Mouse (Mus musculus): ENCODE results near the gene Gpn1. TPM values are rescaled to one million over a fixed set of nuclear protein-coding genes. Genes with fewer than 3 reads are reported as not detected.

The Gpn1 gene
- polyA plus RNA-seq, 1 experiment from 2014 or later, result 83.9 TPM

DNA sequence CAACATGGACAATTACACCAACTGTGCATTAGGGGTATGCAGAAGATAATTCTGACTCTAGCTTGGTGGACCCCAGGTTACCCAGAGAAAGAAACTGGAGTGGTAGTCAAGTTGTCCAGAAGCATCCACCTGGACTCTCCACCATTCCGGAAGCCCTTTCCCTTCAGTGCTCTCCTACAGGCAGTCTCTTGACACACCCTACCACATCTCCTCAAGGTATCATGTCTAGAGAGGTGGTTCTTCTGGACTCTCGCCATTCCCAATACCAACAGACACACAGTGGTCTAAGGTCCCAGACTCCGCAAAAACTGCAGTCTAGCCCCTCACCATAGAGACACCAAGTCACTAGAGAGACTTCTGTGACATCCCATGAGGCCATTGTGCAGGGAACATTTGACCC lies 9.1 kb upstream of the Gpn1 start, which contains the start of gene 4930548H24Rik:
Gene 4930548H24Rik (plus strand): TSS at position 301 of the 400 bp plus-strand sequence.
- H3K27me3 ChIP-seq (replicated peaks; ENCODE audit: control insufficient read depth, insufficient read depth, low read length), result no peaks in the 10 kb centered on the region
- H3K9me3 ChIP-seq (replicated peaks; ENCODE audit: control insufficient read depth, low read length), result no peaks in the 10 kb centered on the region
- DNase-seq (ENCODE audit: low spot score) (no peak), ATAC-seq (no peak)
- no peak within 1 kb of the TSS for H3K4me3 ChIP-seq (ENCODE audit: low read depth, low read length)
- H3K4me2 ChIP-seq (ENCODE audit: low read length), result no peak within 1 kb of the TSS
- H3K27ac ChIP-seq (ENCODE audit: low read depth, low read length), result no peak within 1 kb of the TSS
- H3K9ac ChIP-seq (ENCODE audit: low read length), result no peak within 1 kb of the TSS
- WGBS, result 99% methylated on average over 3 of the region's 3 CpGs
- H3K4me1 ChIP-seq (ENCODE audit: control insufficient read depth, insufficient read depth, low read length), result no peaks in the 10 kb centered on the region
- H3K36me3 ChIP-seq (ENCODE audit: control insufficient read depth, insufficient read depth, low read length), result peaks cover 20% of the 10 kb centered on the region

DNA sequence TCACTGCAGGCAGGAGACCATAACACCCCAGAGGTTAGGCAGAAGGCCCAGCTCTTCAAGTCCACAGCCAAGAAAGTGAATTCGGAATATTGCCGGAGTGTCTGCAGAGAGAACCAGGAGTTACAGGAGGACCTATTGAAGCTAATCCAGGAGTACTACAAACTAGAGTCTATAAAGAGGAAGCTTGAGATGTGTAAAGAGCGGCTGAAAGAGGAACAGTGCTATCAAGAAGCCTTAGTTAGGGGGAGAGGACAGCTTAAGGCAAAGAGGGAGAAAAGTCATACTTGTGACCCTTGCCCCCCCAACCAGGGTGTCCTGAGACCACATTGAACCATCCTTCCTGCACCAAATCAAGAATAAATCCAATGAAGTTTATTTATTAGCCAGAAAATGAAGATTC lies 6.7 kb upstream of the Gpn1 start:
- no peaks in the 10 kb centered on the region for H3K36me3 ChIP-seq (ENCODE audit: control insufficient read depth, insufficient read depth, low read length)
- DNase-seq (ENCODE audit: low spot score) (no peak), ATAC-seq (no peak)
- H3K9me3 ChIP-seq (replicated peaks; ENCODE audit: control insufficient read depth, low read length), result no peaks in the 10 kb centered on the region
- H3K4me2 ChIP-seq (ENCODE audit: low read length), result no peak overlapping the region
- WGBS, result 94% methylated on average over 3 of the region's 3 CpGs
- H3K9ac ChIP-seq (ENCODE audit: low read length), result no peak overlapping the region
- no peaks in the 10 kb centered on the region for H3K4me1 ChIP-seq (ENCODE audit: control insufficient read depth, insufficient read depth, low read length)
- no peaks in the 10 kb centered on the region for H3K27me3 ChIP-seq (replicated peaks; ENCODE audit: control insufficient read depth, insufficient read depth, low read length)
- no peak overlapping the region for H3K27ac ChIP-seq (ENCODE audit: low read depth, low read length)
- no peak overlapping the region for H3K4me3 ChIP-seq (ENCODE audit: low read depth, low read length)

- 70% methylated on average over 7 of the region's 7 CpGs for WGBS
- no peak for ATAC-seq
- H3K4me2 ChIP-seq (ENCODE audit: low read length), result no peak overlapping the region
- no peak overlapping the region for H3K27ac ChIP-seq (ENCODE audit: low read depth, low read length)
- no peaks in the 10 kb centered on the region for H3K4me1 ChIP-seq (ENCODE audit: control insufficient read depth, insufficient read depth, low read length)
- no peaks in the 10 kb centered on the region for H3K36me3 ChIP-seq (ENCODE audit: control insufficient read depth, insufficient read depth, low read length)
- DNase-seq (ENCODE audit: low spot score), result no peak
- H3K4me3 ChIP-seq (ENCODE audit: low read depth, low read length), result no peak overlapping the region
- H3K9me3 ChIP-seq (replicated peaks; ENCODE audit: control insufficient read depth, low read length), result no peaks in the 10 kb centered on the region
- H3K9ac ChIP-seq (ENCODE audit: low read length), result no peak overlapping the region
- H3K27me3 ChIP-seq (replicated peaks; ENCODE audit: control insufficient read depth, insufficient read depth, low read length), result no peaks in the 10 kb centered on the region
Observed at GRCm38 (mm10) chr5:31489116-31489769, 5.3 kb upstream of the Gpn1 start.

GRCm38 (mm10) chr5:31492031-31492430 lies 2.5 kb upstream of the Gpn1 start:
- H3K27me3 ChIP-seq (replicated peaks; ENCODE audit: control insufficient read depth, insufficient read depth, low read length), result no peaks in the 10 kb centered on the region
- H3K9me3 ChIP-seq (replicated peaks; ENCODE audit: control insufficient read depth, low read length), result no peaks in the 10 kb centered on the region
- no peak for DNase-seq (ENCODE audit: low spot score)
- H3K4me2 ChIP-seq (ENCODE audit: low read length), result no peak overlapping the region
- 53% methylated on average over 1 of the region's 1 CpGs for WGBS
- H3K9ac ChIP-seq (ENCODE audit: low read length), result no peak overlapping the region
- H3K4me3 ChIP-seq (ENCODE audit: low read depth, low read length), result no peak overlapping the region
- peaks cover 9% of the 10 kb centered on the region for H3K36me3 ChIP-seq (ENCODE audit: control insufficient read depth, insufficient read depth, low read length)
- H3K27ac ChIP-seq (ENCODE audit: low read depth, low read length), result no peak overlapping the region
- peaks cover 4% of the 10 kb centered on the region; the same call in 1 of the 2 replicates for H3K4me1 ChIP-seq (ENCODE audit: control insufficient read depth, insufficient read depth, low read length)
- no peak for ATAC-seq

GRCm38 (mm10) chr5:31504843-31505242 lies 10.3 kb downstream of the Gpn1 start:
- H3K4me2 ChIP-seq (ENCODE audit: low read length), result no peak overlapping the region
- no peak overlapping the region for H3K9ac ChIP-seq (ENCODE audit: low read length)
- WGBS, result 96% methylated on average over 10 of the region's 10 CpGs
- no peaks in the 10 kb centered on the region for H3K27me3 ChIP-seq (replicated peaks; ENCODE audit: control insufficient read depth, insufficient read depth, low read length)
- H3K4me1 ChIP-seq (ENCODE audit: control insufficient read depth, insufficient read depth, low read length), result no peaks in the 10 kb centered on the region
- ATAC-seq (no peak), DNase-seq (ENCODE audit: low spot score) (no peak)
- no peak overlapping the region for H3K4me3 ChIP-seq (ENCODE audit: low read depth, low read length)
- peaks cover 87% of the 10 kb centered on the region for H3K36me3 ChIP-seq (ENCODE audit: control insufficient read depth, insufficient read depth, low read length)
- no peak overlapping the region for H3K27ac ChIP-seq (ENCODE audit: low read depth, low read length)
- no peaks in the 10 kb centered on the region for H3K9me3 ChIP-seq (replicated peaks; ENCODE audit: control insufficient read depth, low read length)

GRCm38 (mm10) chr5:31512481-31512880 lies 17.9 kb downstream of the Gpn1 start:
- no peak overlapping the region for H3K4me2 ChIP-seq (ENCODE audit: low read length)
- DNase-seq (ENCODE audit: low spot score) (no peak), ATAC-seq (no peak)
- WGBS, result 90% methylated on average over 1 of the region's 1 CpGs
- peaks cover 85% of the 10 kb centered on the region for H3K36me3 ChIP-seq (ENCODE audit: control insufficient read depth, insufficient read depth, low read length)
- H3K27ac ChIP-seq (ENCODE audit: low read depth, low read length), result no peak overlapping the region
- no peak overlapping the region for H3K4me3 ChIP-seq (ENCODE audit: low read depth, low read length)
- no peaks in the 10 kb centered on the region for H3K4me1 ChIP-seq (ENCODE audit: control insufficient read depth, insufficient read depth, low read length)
- H3K27me3 ChIP-seq (replicated peaks; ENCODE audit: control insufficient read depth, insufficient read depth, low read length), result no peaks in the 10 kb centered on the region
- no peaks in the 10 kb centered on the region for H3K9me3 ChIP-seq (replicated peaks; ENCODE audit: control insufficient read depth, low read length)
- H3K9ac ChIP-seq (ENCODE audit: low read length), result no peak overlapping the region

DNA sequence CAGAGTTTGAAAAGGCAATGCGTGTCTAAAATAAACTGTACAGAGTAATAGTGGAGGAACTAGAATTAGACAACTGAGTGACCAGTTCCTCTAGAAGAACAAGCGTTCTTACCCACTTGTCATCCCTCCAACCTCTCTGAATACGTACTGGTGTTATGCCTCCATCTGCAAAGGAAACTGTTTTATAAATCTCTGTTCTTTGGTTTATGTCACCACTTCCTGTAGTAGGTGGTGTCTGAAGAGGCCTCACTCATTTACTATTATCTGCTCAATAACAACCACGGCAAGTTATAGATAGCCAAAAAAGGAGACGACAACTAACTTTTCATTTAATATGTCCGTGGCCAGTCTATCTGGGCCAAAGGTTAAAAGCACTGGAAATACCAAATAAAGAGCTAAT lies 26.0 kb downstream of the Gpn1 start:
- H3K9me3 ChIP-seq (replicated peaks; ENCODE audit: control insufficient read depth, low read length), result no peaks in the 10 kb centered on the region
- H3K36me3 ChIP-seq (ENCODE audit: control insufficient read depth, insufficient read depth, low read length), result peaks cover 66% of the 10 kb centered on the region
- peaks cover 2% of the 10 kb centered on the region for H3K4me1 ChIP-seq (ENCODE audit: control insufficient read depth, insufficient read depth, low read length)
- DNase-seq (ENCODE audit: low spot score) (no peak), ATAC-seq (no peak)
- no peak overlapping the region for H3K4me2 ChIP-seq (ENCODE audit: low read length)
- H3K9ac ChIP-seq (ENCODE audit: low read length), result no peak overlapping the region
- H3K27ac ChIP-seq (ENCODE audit: low read depth, low read length), result no peak overlapping the region
- WGBS, result 96% methylated on average over 6 of the region's 6 CpGs
- H3K27me3 ChIP-seq (replicated peaks; ENCODE audit: control insufficient read depth, insufficient read depth, low read length), result no peaks in the 10 kb centered on the region
- H3K4me3 ChIP-seq (ENCODE audit: low read depth, low read length), result no peak overlapping the region

DNA sequence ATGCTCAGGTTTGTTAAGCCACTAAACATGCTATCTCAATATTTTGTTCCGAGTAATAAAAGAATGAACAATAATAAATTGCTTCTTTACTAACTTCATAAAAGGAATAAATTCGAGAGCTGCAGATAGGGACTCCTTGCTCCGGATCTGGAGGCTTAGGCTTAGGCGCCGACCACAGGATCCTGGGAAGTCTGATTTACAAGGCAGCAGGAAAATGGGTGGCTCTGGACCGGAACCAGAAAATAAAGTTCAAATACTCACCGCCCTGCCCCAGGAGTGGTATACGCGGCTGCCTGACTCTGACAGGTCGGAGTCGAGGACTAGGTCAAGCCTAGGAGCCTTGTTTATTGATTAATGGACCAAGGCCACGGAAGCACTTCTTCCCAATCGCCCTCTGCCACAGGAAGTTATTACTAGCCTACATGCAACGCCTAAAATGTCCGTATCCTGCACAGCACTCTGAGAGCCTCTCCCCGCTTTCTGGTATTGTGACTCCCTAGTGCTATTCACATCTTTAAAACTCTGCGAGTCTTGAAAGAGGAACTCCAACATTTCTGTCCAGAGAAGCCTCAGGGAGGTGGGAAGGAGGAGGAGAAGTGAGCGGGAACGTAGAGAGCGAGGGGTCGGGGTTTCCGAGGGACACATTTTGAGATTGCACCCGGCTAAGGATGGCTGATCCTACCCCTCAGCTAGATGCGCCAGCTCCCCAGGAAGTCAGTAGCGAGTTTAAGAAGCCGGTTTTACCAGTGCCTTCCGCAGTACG lies 32.0 kb downstream of the Gpn1 start, which contains the start of gene Slc4a1ap:
Gene Slc4a1ap (plus strand): TSS at position 642 of the 763 bp plus-strand sequence.
- H3K4me1 ChIP-seq (ENCODE audit: control insufficient read depth, insufficient read depth, low read length), result peaks cover 14% of the 10 kb centered on the region
- H3K4me3 ChIP-seq (ENCODE audit: low read depth, low read length), result peak within 1 kb of the TSS; percentile 90
- H3K27ac ChIP-seq (ENCODE audit: low read depth, low read length), result peak within 1 kb of the TSS; percentile 80; the same call in 1 of the 2 replicates
- H3K36me3 ChIP-seq (ENCODE audit: control insufficient read depth, insufficient read depth, low read length), result peaks cover 30% of the 10 kb centered on the region
- H3K27me3 ChIP-seq (replicated peaks; ENCODE audit: control insufficient read depth, insufficient read depth, low read length), result no peaks in the 10 kb centered on the region
- H3K9ac ChIP-seq (ENCODE audit: low read length), result peak within 1 kb of the TSS; percentile 87
- ATAC-seq, result peak; percentile 93
- under 1% methylated on average over 28 of the region's 28 CpGs for WGBS
- peak within 1 kb of the TSS; percentile 97 for H3K4me2 ChIP-seq (ENCODE audit: low read length)
- DNase-seq (ENCODE audit: low spot score), result peak; percentile 87
- H3K9me3 ChIP-seq (replicated peaks; ENCODE audit: control insufficient read depth, low read length), result no peaks in the 10 kb centered on the region
